Mouse (Mus musculus) layer of hippocampus, adult 9-11 months (tissue): Measurements from ENCODE around the gene Atf6b.

Source experiments
- DNase-seq: peaks from one replicate; pipeline ENCODE4 v3.0.0; 2022

Gene Atf6b

DNA sequence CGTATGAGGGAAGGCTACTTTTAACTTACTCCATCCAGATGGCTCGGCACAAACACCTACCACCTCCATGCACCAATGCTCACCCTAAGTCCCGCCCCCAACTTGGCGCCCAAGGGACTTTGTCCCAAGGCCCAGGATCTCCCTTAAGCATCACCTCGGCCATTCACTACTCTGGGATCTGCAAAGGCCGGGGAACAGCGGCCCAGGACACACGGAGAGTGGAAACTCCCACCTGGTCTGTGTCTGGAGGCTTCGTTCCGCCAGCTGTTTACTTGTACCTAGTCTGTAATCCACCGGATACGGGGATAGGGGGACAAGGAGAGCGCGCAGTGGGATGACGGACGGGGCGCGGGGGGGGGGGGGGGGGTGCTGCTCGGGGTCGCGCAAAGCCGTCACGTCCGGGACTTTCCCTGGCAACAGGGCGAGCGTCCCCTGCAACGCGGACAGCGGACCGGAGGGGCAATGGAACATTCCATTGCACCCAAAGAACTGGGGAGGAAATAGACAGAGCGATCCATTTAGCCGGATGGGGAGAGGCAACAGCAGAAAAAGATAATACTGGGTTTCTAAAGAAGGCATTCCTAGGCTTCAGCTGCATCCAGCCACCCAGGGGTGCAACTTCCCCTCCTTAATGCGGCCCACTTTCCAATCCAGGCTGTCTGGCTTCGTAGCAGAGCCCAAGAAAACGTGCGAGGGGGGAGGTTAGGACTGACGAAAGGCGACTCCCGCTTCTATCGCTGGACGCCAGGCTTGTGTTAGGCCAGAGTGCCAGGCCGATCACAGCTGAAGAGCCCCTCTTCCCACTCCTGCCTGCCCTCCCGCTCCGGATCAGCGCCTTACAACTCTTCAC is 19.6 kb upstream of the Atf6b start:
- peak; percentile 92 for DNase-seq

DNA sequence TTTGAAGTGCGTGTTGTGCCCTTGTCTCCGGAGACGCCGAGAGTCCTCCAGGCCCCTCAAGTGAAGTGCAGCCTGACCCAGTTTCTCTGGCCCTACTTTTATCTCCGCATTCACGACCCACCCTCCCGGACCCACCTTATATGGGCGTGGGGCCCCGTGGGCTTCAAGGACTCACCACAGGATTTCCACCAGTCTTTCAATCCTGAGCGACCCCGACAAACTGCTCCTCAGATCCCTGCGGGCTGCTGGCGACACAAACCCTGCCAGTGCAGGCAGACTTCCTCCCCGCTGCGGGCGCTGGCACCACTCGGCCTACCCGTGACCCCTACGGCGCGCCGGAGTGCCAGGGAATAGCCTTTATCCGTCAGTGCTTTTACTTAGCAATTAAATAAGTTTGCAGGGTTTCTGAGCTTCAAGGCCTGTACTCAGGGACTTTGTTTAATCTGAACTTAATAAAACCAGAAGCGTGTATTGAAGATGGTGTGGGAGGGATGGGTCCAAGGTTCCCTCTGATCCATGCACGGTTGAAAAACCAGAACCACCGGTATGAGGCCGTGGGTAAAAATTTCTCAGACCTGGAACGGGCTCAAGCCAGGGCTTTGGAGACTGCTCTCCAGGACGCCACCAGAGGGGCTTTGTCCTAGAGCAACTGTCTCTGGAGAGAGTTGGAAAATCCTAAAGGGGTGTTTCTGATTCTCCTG is 18.9 kb upstream of the Atf6b start, which contains the start of gene Ppt2:
Gene Ppt2 (minus strand): TSS at position 568 of the 701 bp plus-strand sequence.
- DNase-seq, result no peak

DNA sequence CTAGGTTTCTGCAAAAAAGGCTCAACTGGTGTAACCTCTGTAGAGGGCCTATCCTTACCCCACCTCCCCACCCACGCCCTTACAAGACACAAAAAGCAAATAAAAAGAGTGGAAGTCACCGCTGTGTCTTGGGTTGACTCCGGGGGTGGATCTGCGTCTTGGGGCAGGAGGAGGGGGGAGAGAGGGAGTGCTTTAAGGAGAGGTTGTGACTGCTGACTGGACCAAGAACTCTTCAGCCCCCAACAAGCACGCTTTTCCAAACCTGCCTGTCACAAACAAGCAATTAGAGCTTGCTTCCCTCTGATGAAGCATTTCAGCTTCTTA is 18.3 kb upstream of the Atf6b start:
- no peak for DNase-seq

DNA sequence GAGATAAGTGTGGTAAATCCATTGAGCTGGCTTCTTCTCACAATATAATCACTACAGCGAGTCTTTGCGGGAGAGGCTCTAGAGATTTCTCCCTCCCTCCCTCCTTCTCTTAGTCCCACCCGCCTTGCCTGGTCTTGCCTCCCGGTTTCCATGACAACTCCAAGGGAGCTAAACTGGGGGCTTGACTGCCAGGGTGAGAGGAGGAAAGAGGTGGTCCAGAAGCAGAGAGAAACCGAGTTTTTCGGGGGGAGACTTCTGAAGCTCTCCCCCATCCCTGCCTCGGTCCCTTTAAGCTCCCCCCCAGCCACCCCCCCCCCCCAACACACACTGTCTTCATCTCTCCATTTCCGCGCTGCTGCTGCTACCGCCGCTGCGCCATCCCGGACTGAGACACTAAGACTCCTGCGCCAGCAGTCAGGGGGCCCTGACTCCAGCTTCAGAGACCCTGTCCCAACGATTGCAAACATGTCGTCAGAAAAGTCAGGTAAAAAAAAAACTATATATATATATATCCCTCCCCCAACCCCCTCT is 17.7 kb upstream of the Atf6b start, which contains the start of gene Prrt1:
Gene Prrt1 (plus strand): TSS at position 313 of the 531 bp plus-strand sequence.
- DNase-seq, result peak; percentile 87

DNA sequence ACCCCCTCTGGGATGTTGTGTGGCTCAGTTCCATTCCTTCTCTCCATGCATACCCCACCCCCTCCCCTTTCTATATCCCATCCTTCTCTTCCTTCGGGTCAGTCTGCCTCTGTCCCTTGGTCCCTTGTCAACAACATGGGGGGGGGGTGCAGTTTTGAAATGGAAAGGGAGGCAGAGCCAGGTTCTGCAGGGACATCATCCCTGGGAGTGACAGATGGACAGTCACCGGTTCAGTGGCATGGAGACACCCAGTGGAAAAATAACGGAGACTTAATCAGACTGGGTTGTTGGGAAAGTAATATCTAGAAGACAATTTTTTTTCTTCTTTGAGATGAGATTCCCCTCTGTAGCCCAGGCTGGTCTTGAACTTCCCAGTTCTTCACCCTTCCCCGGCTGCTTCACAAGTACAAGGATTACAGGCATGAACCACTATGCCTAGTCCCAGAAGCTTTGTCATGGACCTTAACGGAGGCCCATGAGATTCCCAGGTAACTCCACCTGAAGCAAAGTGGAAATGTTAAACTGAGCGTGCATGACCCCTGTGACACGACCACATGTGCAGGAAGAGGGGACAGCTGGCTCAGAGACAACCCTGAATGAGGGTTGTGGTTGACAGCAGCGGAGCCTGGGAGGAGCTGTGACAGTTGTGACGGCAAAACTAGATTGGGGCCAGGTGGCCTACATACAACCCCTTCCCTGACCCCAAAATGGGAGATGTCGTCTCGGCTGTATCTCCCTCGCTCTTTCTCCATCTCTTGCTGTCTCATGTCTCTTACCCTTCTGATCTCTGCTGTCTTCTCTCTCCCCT is 16.9 kb upstream of the Atf6b start:
- no peak for DNase-seq

DNA sequence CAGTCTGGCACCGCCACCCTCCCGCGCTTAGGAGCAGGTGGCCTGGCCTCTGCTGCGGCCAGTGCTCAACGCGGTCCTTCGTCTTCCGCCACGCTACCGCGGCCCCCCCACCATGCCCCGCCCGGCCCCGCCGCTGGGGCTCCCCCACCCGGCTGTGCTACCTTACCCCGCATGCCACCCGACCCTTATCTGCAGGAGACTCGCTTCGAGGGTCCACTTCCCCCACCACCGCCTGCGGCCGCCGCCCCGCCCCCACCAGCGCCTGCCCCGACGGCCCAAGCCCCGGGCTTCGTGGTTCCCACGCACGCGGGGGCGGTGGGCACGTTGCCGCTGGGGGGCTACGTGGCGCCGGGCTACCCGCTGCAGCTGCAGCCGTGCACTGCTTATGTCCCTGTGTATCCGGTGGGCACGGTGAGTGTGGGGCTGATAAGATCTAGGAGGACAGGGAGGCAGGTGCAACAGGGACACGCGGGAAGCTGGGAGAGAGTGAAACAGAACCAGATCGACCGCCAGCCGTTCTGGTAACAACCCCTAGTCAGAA is 16.1 kb upstream of the Atf6b start:
- no peak for DNase-seq

DNA sequence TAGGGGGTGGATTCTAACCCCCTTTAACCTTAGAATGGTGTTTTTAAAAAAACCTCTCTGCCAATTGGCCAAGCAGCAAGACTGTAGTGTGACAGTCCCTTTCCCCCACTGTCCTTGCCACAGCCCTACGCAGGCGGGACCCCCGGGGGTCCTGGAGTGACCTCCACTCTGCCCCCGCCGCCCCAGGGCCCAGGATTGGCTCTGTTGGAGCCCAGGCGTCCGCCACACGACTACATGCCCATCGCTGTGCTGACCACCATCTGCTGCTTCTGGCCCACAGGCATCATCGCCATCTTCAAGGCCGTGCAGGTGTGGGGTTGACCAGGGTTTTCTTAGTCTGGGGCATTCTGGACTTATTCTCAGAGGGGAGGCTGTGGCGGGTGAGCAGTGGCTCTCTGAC is 15.3 kb upstream of the Atf6b start:
- DNase-seq, result no peak

GRCm38 (mm10) chr17:34632261-34632691 is 14.7 kb upstream of the Atf6b start:
- DNase-seq, result peak; percentile 94

DNA sequence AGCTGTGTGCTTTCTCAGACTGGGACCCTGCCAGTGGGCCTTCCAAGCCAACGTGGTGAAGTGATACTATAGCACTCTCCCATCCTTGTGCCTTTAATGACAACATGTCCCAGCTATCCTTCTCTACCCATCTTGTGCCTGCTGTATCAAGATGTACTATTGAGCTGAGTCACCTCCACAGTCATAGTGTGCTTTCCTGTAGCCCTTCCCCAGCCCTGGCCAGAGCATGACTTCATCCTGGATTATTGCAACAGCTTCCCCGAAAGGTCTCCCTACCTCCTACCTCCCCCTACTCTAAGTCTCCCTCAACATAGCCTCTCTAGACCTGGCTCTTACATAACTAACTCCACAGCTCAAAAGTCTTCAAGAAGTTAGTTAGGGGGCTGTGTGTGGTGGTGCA is 11.3 kb upstream of the Atf6b start:
- no peak for DNase-seq

DNA sequence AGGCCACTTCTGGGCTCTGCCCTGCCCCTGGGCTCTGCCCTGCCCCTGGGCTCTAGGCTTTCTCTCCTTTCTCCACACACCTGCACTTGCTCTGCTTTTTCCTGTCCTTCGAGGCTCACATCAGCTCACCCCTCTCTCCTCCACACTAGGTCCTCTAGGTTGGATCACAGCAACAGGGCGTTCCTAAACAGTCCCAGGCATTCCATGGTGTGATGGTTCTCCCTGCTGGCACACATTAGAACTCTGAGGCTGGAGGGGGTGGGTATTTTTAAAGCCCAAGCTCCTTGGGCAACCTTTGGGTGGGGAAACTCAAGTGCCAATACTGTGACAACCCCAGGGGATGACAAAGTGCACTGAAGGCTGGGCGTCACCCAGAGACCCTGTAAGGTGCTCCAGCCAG is 9.5 kb upstream of the Atf6b start:
- no peak for DNase-seq

GRCm38 (mm10) chr17:34639461-34640255 is 7.3 kb upstream of the Atf6b start:
- DNase-seq, result no peak

DNA sequence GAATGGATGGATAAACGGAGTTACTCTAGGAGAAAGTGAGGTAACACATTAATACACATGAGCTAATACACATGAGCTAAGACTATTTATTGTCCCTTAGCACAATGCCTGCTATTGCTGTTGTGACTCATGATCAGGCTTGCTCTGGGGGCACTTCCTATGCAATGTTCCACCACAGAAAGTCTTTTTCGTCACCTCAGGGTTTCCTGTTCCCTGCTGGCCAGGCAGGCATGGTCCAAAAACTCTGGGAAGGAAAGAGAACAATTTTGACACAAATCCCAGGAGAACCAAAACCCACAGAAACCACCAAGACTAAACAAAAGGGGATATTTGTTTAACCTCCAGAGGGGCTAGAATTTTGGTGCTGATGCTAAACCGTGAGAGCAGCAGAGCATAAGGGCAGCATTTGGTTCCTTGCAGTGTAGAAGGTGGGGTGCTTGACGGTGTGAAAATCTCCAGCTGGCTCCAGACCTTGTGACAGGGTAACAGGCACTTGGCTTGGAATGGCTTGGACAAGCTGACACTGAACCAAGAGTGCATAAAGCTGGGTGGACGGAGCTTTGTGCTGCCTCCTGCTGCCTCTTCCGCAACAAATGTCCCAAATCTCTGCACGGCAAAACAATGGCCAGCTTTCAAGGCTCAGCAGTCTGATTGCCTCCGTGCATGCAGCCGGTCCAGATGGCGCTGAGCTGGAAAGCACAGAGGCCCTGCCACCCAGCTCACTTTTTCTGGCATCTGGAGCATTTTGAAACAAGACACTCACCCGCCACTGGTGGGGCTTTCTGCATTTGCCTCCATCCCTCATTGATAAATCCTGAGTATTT is 6.0 kb upstream of the Atf6b start:
- DNase-seq, result peak; percentile 86

DNA sequence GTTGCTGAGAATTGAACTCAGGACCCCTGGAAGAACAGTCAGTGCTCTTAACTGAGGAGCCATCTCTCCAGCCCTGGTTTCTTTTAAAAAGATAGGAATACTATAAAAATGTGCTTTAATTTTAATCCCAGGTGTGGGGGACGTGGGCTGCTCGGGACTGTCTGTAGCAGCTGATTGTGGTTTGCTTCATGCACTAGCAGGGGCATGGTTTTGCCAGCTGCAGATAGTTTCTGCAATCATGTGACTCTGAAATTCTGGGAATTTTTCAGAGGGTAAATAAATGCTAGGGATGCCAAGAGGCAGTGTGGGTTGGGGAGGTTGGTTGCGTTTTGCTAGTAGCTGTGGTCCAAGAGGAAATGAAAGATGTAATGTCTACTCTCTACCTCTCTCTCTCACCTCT is 5.0 kb upstream of the Atf6b start:
- no peak for DNase-seq

DNA sequence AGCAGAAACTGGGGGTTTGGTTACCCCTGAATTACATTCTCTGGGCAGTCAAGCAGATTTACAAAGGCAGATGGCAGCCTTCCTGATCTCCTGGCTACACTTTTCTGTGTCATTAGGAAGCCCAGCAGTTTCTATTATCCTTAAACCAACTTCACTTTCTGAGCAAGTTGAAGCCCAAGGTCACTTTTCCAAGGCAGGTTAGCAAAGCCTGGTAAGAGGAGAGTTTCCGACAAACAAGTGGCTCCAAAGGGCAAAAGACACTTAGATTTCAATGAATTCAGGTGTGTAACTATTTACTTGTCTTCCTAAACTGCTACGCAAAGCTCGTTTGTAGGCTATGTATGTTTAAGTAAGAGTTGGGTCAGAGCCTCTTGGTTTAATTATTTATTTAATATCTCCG is 3.6 kb upstream of the Atf6b start:
- no peak for DNase-seq

- no peak for DNase-seq
Observed at GRCm38 (mm10) chr17:34643944-34644343, 3.0 kb upstream of the Atf6b start.

DNA sequence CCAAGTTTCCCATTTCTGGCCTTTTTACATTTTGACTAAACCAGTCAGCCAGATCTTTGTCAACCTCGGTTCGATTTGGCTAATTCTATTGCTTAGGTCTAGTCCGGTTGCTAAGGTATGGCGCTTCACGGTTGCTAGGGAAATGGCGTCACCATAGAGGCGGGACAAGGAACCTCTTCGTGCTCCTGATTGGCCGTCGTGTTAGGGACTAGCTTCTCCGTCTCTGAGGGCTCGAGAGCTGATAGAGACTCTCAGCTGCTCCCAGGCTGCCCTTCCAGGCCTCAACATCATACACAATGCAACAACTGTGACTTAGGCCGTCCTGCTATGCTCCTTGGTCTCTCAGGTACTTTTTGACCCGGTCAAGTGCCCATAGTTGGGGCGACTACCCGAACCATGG is 2.3 kb upstream of the Atf6b start, which contains the start of gene Fkbpl:
Gene Fkbpl (plus strand): TSS at position 157 of the 400 bp plus-strand sequence.
- peak; percentile 98 for DNase-seq

DNA sequence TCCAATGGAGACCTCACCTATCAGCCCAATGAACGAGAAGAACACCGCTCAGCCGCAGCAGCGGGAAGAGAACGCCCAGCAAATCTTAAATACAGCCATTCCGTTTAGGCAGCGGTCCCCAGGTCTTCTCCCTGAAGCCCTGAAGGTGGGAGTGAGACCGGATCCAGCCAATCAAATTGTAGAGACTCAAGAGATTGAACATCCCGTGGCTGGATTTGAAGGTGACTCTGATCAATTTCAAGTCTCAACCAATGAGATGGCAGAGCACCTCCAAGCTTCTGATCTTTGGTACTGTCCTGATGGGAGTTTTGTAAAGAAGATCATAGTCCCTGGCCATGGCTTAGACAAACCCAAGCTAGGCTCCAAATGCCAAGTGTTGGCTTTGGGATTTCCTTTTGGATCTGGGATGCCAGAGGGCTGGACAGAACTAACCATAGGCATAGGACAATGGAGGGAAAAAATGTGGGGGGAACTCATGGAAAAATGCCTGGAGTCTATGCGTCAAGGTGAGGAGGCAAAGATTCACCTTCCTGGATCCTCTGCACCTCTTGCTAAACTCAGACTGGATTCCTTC is 1.6 kb upstream of the Atf6b start:
- no peak for DNase-seq

DNA sequence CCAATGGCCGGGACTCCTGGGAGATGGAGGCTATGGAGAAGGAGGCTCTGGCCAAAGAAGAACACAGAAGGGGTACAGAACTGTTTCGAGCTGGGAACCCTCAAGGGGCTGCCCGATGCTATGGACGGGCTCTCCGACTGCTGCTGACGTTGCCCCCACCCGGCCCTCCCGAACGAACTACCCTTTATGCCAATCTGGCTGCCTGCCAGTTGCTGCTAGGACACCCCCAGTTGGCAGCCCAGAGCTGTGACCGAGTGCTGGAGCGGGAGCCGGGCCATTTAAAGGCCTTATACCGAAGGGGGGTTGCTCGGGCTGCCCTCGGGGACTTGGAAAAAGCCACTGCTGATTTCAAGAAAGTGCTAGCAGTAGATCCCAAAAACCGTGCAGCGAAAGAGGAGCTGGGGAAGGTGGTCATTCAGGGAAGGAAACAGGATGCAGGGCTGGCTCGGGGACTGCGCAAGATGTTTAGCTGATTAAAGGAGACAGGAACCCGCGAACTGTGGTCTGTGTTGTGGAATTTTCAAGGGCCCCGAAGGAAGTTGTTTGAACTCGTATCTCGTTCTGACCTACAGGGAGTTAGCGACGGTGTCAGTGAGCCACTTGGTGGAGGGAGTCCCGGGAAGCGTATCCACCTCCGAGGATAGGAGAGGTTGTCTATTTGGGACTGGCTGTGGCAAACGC is 975 bp upstream of the Atf6b start:
- DNase-seq, result no peak

DNA sequence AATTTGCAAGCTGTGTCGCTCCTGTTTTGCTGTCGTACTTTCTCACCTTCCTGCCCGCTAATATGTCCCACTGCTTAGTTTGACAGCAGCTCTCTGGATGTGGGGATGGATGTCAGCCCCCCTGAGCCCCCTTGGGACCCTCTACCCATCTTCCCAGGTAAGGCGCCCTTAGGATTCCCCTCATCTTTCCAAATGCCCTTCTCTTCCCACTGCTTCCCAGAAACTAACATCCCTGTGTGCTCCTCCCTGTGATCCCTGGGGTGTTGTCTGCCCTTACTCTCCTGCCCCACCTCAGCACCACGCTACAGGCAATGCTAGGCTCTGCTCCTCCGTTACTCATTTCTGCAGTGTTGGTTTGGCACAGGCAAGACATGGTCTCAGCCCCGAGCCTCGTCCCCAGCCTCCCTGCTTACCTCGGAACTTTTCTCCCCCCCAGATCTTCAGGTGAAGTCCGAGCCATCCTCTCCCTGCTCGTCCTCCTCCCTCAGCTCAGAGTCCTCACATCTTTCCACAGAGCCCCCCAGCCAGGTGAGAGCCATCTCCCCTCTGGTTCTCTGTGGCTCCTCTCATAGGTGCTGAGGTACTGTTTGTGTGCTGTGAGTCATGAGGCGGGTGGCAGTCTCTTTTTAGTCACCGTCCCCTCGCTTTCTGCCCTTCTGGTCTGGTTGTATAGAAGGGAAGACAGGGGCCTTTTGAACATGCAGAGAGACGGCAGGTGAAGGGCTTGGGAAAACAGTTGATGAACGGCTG is 1.4 kb downstream of the Atf6b start:
- no peak for DNase-seq
